Mouse (Mus musculus) intestine, embryonic 16.5 days (tissue): ENCODE measurements around the gene Ptpru. TPM values are rescaled to one million over a fixed set of nuclear protein-coding genes. Genes with fewer than 3 reads are reported as not detected.

ENCODE experiments used
- ATAC-seq: fragments of 200-750 bp; cut with Nextera tagmentation; 2 replicates; pipeline ENCODE4 v1.8.0; 2017; ENCODE audit warnings: moderate TSS enrichment, moderate library complexity
- H3K27ac ChIP-seq: fragments of 300-500 bp; sonication (generic); 2 replicates; pipeline ENCODE4 v1.5.1; 2014; ENCODE audit warnings: mild to moderate bottlenecking, low read length
- H3K27me3 ChIP-seq: fragments of 300-500 bp; sonication (generic); replicated peaks from 2 replicates; pipeline ENCODE4 v1.6.1; 2014; ENCODE audit warnings: low read length, control low read depth, mixed read lengths; ENCODE audit not compliant: control insufficient read depth, insufficient read depth
- H3K36me3 ChIP-seq: fragments of 300-500 bp; sonication (generic); 2 replicates; pipeline ENCODE4 v1.6.1; 2014; ENCODE audit warnings: low read length, control low read depth; ENCODE audit not compliant: control insufficient read depth, insufficient read depth
- H3K4me1 ChIP-seq: fragments of 300-500 bp; sonication (generic); 2 replicates; pipeline ENCODE4 v1.6.1; 2014; ENCODE audit warnings: low read length, control low read depth, mixed read lengths; ENCODE audit not compliant: control insufficient read depth, insufficient read depth
- H3K4me2 ChIP-seq: fragments of 300-500 bp; sonication (generic); 2 replicates; pipeline ENCODE4 v1.6.1; 2014; ENCODE audit warnings: low read depth, low read length, control low read depth
- H3K4me3 ChIP-seq: fragments of 300-500 bp; sonication (generic); 2 replicates; pipeline ENCODE4 v1.5.1; 2014; ENCODE audit warnings: mild to moderate bottlenecking, low read length
- H3K9ac ChIP-seq: fragments of 300-500 bp; sonication (generic); 2 replicates; pipeline ENCODE4 v1.6.1; 2014; ENCODE audit warnings: low read depth, low read length
- H3K9me3 ChIP-seq: fragments of 300-500 bp; sonication (generic); 2 replicates; pipeline ENCODE4 v1.6.1; 2016; ENCODE audit warnings: low read length, control low read depth; ENCODE audit not compliant: control insufficient read depth
- WGBS: fragments of 180-500 bp; shearing (Covaris S2); extraction: QIAGEN DNeasy Blood & Tissue Kit; methylation state at CpG from one replicate; pipeline ENCODE4 v1.1.7; 2014; 5-methylcytosine and 5-hydroxymethylcytosine counted together
- polyA plus RNA-seq: library from polyadenylated mRNA; unstranded; fragments of >200 nt; fragmentation: Nextera tagmentation; extraction: Ambion mirVana; gene quantifications from 2 replicates; pipeline ENCODE4 v1.2.1, GENCODE M21; 2015

Gene Ptpru
- polyA plus RNA-seq, 1 experiment from 2014 or later, result 4.7 TPM

GRCm38 (mm10) chr4:131843290-131843743, 5.2 kb upstream of the Ptpru start, which contains the start of gene Mecr:
Gene Mecr, plus strand, starts transcription at chr4:131843470.
- H3K27ac ChIP-seq, result no peak within 1 kb of the TSS
- H3K4me1 ChIP-seq, result peaks cover 20% of the 10 kb centered on the region
- peak; percentile 84 for ATAC-seq
- no peaks in the 10 kb centered on the region for H3K9me3 ChIP-seq
- H3K4me2 ChIP-seq, result peak within 1 kb of the TSS; percentile 70
- under 1% methylated on average over 37 of the region's 37 CpGs for whole genome bisulfite sequencing
- peak within 1 kb of the TSS; percentile 86 for H3K4me3 ChIP-seq
- H3K36me3 ChIP-seq, result no peaks in the 10 kb centered on the region
- no peaks in the 10 kb centered on the region; the same call in 1 of the 2 replicates for H3K27me3 ChIP-seq
- H3K9ac ChIP-seq, result peak within 1 kb of the TSS; percentile 82

GRCm38 (mm10) chr4:131836891-131837491, 1.1 kb downstream of the Ptpru start:
- ATAC-seq, result peak; percentile 21
- peak overlapping the region; percentile 71 for H3K4me3 ChIP-seq
- under 1% methylated on average over 65 of the region's 76 CpGs for WGBS
- peaks cover 11% of the 10 kb centered on the region for H3K4me1 ChIP-seq
- no peak overlapping the region for H3K27ac ChIP-seq
- H3K9ac ChIP-seq, result peak overlapping the region; percentile 76
- peaks cover 12% of the 10 kb centered on the region; the same call in 1 of the 2 replicates for H3K27me3 ChIP-seq
- H3K4me2 ChIP-seq, result peak overlapping the region; percentile 100
- H3K36me3 ChIP-seq, result no peaks in the 10 kb centered on the region
- H3K9me3 ChIP-seq, result no peaks in the 10 kb centered on the region

GRCm38 (mm10) chr4:131836351-131836881, 1.7 kb downstream of the Ptpru start:
- H3K27ac ChIP-seq, result no peak overlapping the region
- ATAC-seq, result peak; percentile 17; the same call in 1 of the 2 replicates

GRCm38 (mm10) chr4:131833971-131834609, 4.0 kb downstream of the Ptpru start:
- ATAC-seq, result no peak
- Histone ChIP-seq H3K9ac (no peak overlapping the region), H3K4me2 (no peak overlapping the region), H3K36me3 (no peaks in the 10 kb centered on the region), H3K4me3 (no peak overlapping the region), H3K27ac (no peak overlapping the region), H3K9me3 (no peaks in the 10 kb centered on the region), H3K27me3 (peaks cover 12% of the 10 kb centered on the region; the same call in 1 of the 2 replicates), H3K4me1 (peaks cover 11% of the 10 kb centered on the region)
- 27% methylated on average over 9 of the region's 9 CpGs for WGBS

More at GRCm38 (mm10) chr4:131836351-131836881, 1.7 kb downstream of the Ptpru start:
- peak overlapping the region; percentile 76 for H3K9ac ChIP-seq
- peaks cover 12% of the 10 kb centered on the region; the same call in 1 of the 2 replicates for H3K27me3 ChIP-seq
- no peaks in the 10 kb centered on the region for H3K36me3 ChIP-seq
- H3K4me1 ChIP-seq, result peaks cover 11% of the 10 kb centered on the region
- H3K4me3 ChIP-seq, result peak overlapping the region; percentile 71
- H3K4me2 ChIP-seq, result peak overlapping the region; percentile 100
- no peaks in the 10 kb centered on the region for H3K9me3 ChIP-seq
- WGBS, result 3% methylated on average over 39 of the region's 39 CpGs

DNA sequence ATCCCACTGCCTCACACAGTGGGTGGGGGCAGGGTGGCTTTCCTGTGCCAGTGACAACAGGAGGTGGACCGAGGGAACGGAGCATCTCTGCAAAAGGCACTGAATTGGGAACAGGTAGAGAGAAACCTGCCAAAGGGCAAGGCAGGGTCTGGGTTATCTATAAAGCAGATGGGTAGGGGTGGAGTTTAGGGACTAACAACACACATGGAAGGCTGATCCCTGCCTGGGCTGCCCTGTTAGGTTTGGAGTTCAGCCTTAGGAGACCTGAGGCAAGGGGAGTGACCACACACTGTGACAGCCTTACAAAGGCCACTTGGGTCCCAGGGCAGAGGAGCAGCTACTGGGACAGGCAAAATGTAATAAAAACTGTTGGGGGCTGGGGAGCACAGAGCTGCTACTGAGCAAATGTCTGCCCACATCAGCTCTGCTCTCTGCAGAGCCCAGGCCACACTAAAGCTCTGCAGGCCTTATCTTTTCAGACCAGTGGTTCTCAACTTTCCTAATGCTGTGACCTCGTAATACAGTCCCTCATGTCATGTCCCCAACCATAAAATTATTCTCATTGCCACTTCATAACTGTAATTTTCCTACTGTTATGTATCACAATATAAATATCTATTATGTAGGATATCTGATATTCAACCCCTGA, 5.2 kb downstream of the Ptpru start:
- no peak for ATAC-seq
- no peak overlapping the region for H3K9ac ChIP-seq
- no peaks in the 10 kb centered on the region for H3K9me3 ChIP-seq
- H3K27ac ChIP-seq, result no peak overlapping the region
- H3K4me3 ChIP-seq, result no peak overlapping the region
- H3K4me2 ChIP-seq, result no peak overlapping the region
- H3K27me3 ChIP-seq, result peaks cover 12% of the 10 kb centered on the region; the same call in 1 of the 2 replicates
- H3K36me3 ChIP-seq, result no peaks in the 10 kb centered on the region
- peaks cover 9% of the 10 kb centered on the region for H3K4me1 ChIP-seq
- 83% methylated on average over 3 of the region's 3 CpGs for WGBS

DNA sequence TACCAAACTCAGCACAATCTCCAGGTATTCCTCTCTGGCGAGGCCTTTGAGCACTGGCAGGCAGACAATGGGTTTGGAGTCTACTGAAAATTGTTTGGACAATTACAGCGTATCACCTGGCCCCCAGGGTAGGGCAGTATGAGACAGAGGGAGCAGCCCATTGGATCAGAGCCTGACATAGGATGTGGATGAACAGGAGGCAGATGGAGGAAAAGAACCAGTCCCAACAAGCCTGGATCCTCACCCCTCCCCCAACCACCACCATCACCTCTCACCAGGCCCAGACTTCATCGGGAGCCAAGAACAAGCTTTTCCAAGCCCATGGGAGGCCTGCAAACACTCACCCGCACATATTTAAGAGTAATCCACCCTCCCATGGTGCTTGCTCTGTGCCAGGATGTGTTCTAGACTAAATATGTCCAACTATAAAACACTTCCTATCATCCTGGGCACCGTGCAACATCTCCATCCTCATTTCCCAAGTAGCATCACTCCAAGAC, 6.5 kb downstream of the Ptpru start:
- H3K4me1 ChIP-seq, result peaks cover 7% of the 10 kb centered on the region
- WGBS, result 68% methylated on average over 5 of the region's 5 CpGs
- ATAC-seq, result no peak

GRCm38 (mm10) chr4:131829123-131829522, 9.0 kb downstream of the Ptpru start:
- Histone ChIP-seq H3K4me1 (0 out of 2 replicates have a peak, but pooled peaks cover 2% of the 10 kb centered on the region), H3K4me2 (no peak overlapping the region), H3K9me3 (no peaks in the 10 kb centered on the region), H3K27me3 (no peaks in the 10 kb centered on the region), H3K4me3 (no peak overlapping the region), H3K9ac (no peak overlapping the region), H3K27ac (no peak overlapping the region), H3K36me3 (no peaks in the 10 kb centered on the region)
- ATAC-seq, result peak; percentile 29; the same call in 1 of the 2 replicates
- 63% methylated on average over 8 of the region's 8 CpGs for WGBS

More for the DNA sequence above, 6.5 kb downstream of the Ptpru start:
- Histone ChIP-seq H3K9ac (no peak overlapping the region), H3K36me3 (no peaks in the 10 kb centered on the region), H3K4me3 (no peak overlapping the region), H3K27ac (no peak overlapping the region), H3K9me3 (no peaks in the 10 kb centered on the region), H3K4me2 (no peak overlapping the region), H3K27me3 (peaks cover 5% of the 10 kb centered on the region; the same call in 1 of the 2 replicates)

GRCm38 (mm10) chr4:131826905-131827304, 11.2 kb downstream of the Ptpru start:
- no peaks in the 10 kb centered on the region for H3K27me3 ChIP-seq
- no peak overlapping the region for H3K27ac ChIP-seq
- H3K36me3 ChIP-seq, result no peaks in the 10 kb centered on the region
- H3K9ac ChIP-seq, result no peak overlapping the region
- H3K9me3 ChIP-seq, result no peaks in the 10 kb centered on the region
- ATAC-seq, result 0 out of 2 replicates have a peak, but pooled peaks have one; percentile 20
- no peak overlapping the region for H3K4me3 ChIP-seq
- 13% methylated on average over 6 of the region's 6 CpGs for WGBS
- peaks cover 7% of the 10 kb centered on the region; the same call in 1 of the 2 replicates for H3K4me1 ChIP-seq
- H3K4me2 ChIP-seq, result no peak overlapping the region

DNA sequence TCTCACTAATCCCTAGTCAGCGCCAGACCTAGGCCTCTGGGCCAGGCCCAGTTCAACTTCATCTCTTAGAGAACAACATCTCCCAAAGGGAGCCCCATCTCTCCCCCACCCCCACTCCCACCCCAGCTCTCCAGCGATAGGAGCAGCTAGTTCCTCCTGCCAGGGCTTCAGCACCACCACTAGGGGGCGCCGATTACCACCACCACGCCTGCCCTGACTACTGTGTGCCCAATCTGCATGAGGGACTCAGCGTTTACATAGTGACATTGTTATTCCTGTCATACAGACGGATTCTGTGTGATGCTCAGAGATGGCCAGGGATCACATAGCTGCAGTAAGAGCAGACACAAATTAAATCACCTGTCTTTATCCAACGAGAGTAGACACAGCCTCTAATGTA, 12.3 kb downstream of the Ptpru start:
- no peaks in the 10 kb centered on the region for H3K9me3 ChIP-seq
- 49% methylated on average over 8 of the region's 8 CpGs for WGBS

More for the DNA sequence above, 12.3 kb downstream of the Ptpru start:
- Histone ChIP-seq H3K4me2 (no peak overlapping the region), H3K27ac (no peak overlapping the region), H3K36me3 (no peaks in the 10 kb centered on the region), H3K27me3 (no peaks in the 10 kb centered on the region), H3K4me1 (peaks cover 8% of the 10 kb centered on the region; the same call in 1 of the 2 replicates), H3K4me3 (no peak overlapping the region), H3K9ac (no peak overlapping the region)
- ATAC-seq, result no peak
